8 mouse cellular contexts compared by ENCODE assay signal in the genomic region with DNA sequence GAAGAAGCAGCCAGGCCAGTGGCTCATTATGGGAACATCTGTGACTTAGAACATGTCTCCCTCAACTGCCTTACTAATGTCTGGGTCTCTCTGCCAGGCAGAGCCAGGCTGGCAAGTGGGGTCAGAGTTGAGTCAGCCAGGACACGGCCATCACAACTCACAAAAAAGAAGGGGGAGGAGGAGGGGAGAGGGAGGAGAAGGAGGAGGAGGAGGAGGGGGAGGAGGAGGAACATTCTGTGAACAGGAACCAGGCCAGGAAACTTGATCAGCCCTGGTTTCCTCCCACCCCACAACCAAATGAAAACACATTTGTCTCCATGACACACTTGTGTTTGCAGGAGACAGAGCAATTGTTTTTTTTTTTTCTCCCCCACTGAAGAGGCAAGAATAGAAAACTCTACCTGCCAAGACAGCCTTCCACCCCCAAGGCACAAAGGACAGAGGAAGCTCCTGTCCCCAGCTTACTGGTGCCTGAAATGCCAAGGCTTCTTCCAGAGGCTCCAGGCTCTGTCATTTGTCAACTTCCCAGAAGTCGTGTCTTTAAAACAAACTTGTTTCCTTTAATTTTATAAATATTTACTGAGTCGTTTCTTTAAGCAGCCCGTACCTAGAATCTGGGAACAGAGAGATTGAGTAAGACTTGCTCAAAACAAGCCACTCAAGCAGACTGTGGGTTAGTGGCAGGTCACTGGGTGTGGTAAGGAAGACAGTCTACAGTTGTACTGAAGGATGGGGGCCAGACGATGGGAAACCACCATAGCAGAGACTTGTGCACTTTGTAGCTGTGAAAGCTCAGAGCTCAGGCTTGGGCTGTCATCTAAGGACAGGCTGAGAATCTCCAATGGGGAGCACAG.
DNase-seq lines count a peak whose midpoint lies in the region; ATAC-seq lines count a peak whose summit lies in the region.

No protein-coding gene starts in this region.

- no peaks in the 10 kb centered on the region for H3K9me3 ChIP-seq in limb, embryonic 12.5 days

- no peak overlapping the region for H3K9ac ChIP-seq in limb, embryonic 12.5 days (replicated peaks)

- peak; percentile 22 for DNase-seq in urinary bladder, postnatal 14 days (ENCODE audit: low spot score)
- DNase-seq in urinary bladder, postnatal 25 days (ENCODE audit: low spot score) = no peak
- DNase-seq in heart, postnatal 14 days = peak; percentile 17 to 18
- no peak for DNase-seq in thymus, adult 18-20 months
- DNase-seq in right cerebral cortex, postnatal 36 days (ENCODE audit: low spot score in 2 of 2) = no peak
- DNase-seq in cerebellum, postnatal 4 days (ENCODE audit: low spot score in 2 of 2) = no peak
- no peak for DNase-seq in thymus, postnatal 14 days

- H3K4me1 ChIP-seq in limb, embryonic 12.5 days (replicated peaks) = peaks cover 9% of the 10 kb centered on the region

- no peak overlapping the region for H3K4me2 ChIP-seq in limb, embryonic 12.5 days

- H3K27me3 ChIP-seq in limb, embryonic 12.5 days = no peaks in the 10 kb centered on the region

- H3K36me3 ChIP-seq in limb, embryonic 12.5 days = no peaks in the 10 kb centered on the region

- peak overlapping the region; percentile 45; the same call in 1 of the 2 replicates for H3K27ac ChIP-seq in limb, embryonic 12.5 days

- WGBS in limb, embryonic 12.5 days = 30% methylated on average over 5 of the region's 5 CpGs

- H3K4me3 ChIP-seq in limb, embryonic 12.5 days (replicated peaks) = no peak overlapping the region

- no peak for ATAC-seq in limb, embryonic 12.5 days (ENCODE audit: insufficient number of reproducible peaks, insufficient read depth, low FRiP score, low TSS enrichment, low read depth)

- intact Hi-C loops in heart, postnatal 14 days (cut with DNase I) = no loop called here

Comparison
In these comparisons a context has a peak if more than half of its experiments do, and no peak if none do; other contexts are left out.
1. DNase-seq: peak in urinary bladder, postnatal 14 days (single experiment) and heart, postnatal 14 days (2 of 2); none in urinary bladder, postnatal 25 days (single experiment), thymus, adult 18-20 months (0 of 2), right cerebral cortex, postnatal 36 days (0 of 2), cerebellum, postnatal 4 days (0 of 2) and thymus, postnatal 14 days (single experiment).